18 mouse cellular contexts compared by ENCODE assay signal in genomic region chr11:74489239-74489638, GRCm38 (mm10).
DNase-seq lines count a peak whose midpoint lies in the region; ATAC-seq and TF ChIP-seq lines count a peak whose summit lies in the region.
"Had no signal": no experiment of that assay in that cellular context is flagged by ENCODE, and none has a peak within 500 bp of the region (broad histone marks: within the 10 kb centered on the region; RNA-seq: fewer than 3 reads in every experiment).

No protein-coding gene starts in this region.

- peaks cover 18% of the 10 kb centered on the region for H3K4me1 ChIP-seq in kidney, embryonic 14.5 days (ENCODE audit: control insufficient read depth, insufficient read depth, low read length)
- peaks cover 13% of the 10 kb centered on the region; the same call in 1 of the 2 replicates for H3K4me1 ChIP-seq in stomach, embryonic 15.5 days
- no peaks in the 10 kb centered on the region; the same call in 1 of the 2 replicates for H3K4me1 ChIP-seq in stomach, postnatal 0 days (replicated peaks; ENCODE audit: control insufficient read depth, insufficient read depth)
- peaks cover 14% of the 10 kb centered on the region for H3K4me1 ChIP-seq in intestine, postnatal 0 days (replicated peaks; ENCODE audit: control insufficient read depth, insufficient read depth, low read length)
- H3K4me1 ChIP-seq: embryonic facial prominence, embryonic 13.5 days; forebrain, embryonic 12.5 days had no signal

- H3K4me3 ChIP-seq in kidney, embryonic 14.5 days (ENCODE audit: low read length), result no peak overlapping the region
- no peak overlapping the region for H3K4me3 ChIP-seq in stomach, embryonic 15.5 days (replicated peaks)
- no peak overlapping the region for H3K4me3 ChIP-seq in stomach, postnatal 0 days (ENCODE audit: low read depth, low read length)
- H3K4me3 ChIP-seq in intestine, postnatal 0 days (ENCODE audit: low read depth, low read length), result no peak overlapping the region
- H3K4me3 ChIP-seq: embryonic facial prominence, embryonic 13.5 days; forebrain, embryonic 12.5 days; heart, adult 2 months; heart, embryonic 15.5 days had no signal

- WGBS in kidney, embryonic 14.5 days, result 61% methylated on average over 5 of the region's 5 CpGs
- 50% methylated on average over 5 of the region's 5 CpGs for WGBS in stomach, embryonic 15.5 days
- 44% methylated on average over 5 of the region's 5 CpGs for WGBS in stomach, postnatal 0 days
- 35% methylated on average over 5 of the region's 5 CpGs for WGBS in intestine, postnatal 0 days

- TF ChIP-seq EP300 in stomach, postnatal 0 days (optimal IDR thresholded peaks at IDR 0.05), result no peak

- intact Hi-C loops in left cerebral cortex, postnatal 25 days (cut with DNase I), result no loop called here

- H3K27me3 ChIP-seq in kidney, embryonic 14.5 days (ENCODE audit: control insufficient read depth, insufficient read depth, low read length), result no peaks in the 10 kb centered on the region
- H3K27me3 ChIP-seq in stomach, embryonic 15.5 days (replicated peaks), result no peaks in the 10 kb centered on the region
- H3K27me3 ChIP-seq in stomach, postnatal 0 days (ENCODE audit: control insufficient read depth, insufficient read depth, low read length), result no peaks in the 10 kb centered on the region
- H3K27me3 ChIP-seq in intestine, postnatal 0 days (replicated peaks; ENCODE audit: control insufficient read depth, insufficient read depth, low read length), result no peaks in the 10 kb centered on the region
- H3K27me3 ChIP-seq: embryonic facial prominence, embryonic 13.5 days; forebrain, embryonic 12.5 days; heart, embryonic 15.5 days had no signal

- H3K4me2 ChIP-seq in kidney, embryonic 14.5 days (replicated peaks; ENCODE audit: low read depth, low read length), result no peak overlapping the region
- H3K4me2 ChIP-seq in stomach, embryonic 15.5 days, result no peak overlapping the region
- H3K4me2 ChIP-seq in stomach, postnatal 0 days (replicated peaks; ENCODE audit: low read depth), result no peak overlapping the region
- H3K4me2 ChIP-seq in intestine, postnatal 0 days (replicated peaks; ENCODE audit: low read depth), result no peak overlapping the region
- H3K4me2 ChIP-seq: embryonic facial prominence, embryonic 13.5 days; forebrain, embryonic 12.5 days; heart, embryonic 11.5 days; heart, embryonic 15.5 days had no signal

- H3K9me3 ChIP-seq in kidney, embryonic 14.5 days (ENCODE audit: control insufficient read depth, low read length), result no peaks in the 10 kb centered on the region
- H3K9me3 ChIP-seq in stomach, embryonic 15.5 days, result no peaks in the 10 kb centered on the region
- H3K9me3 ChIP-seq in stomach, postnatal 0 days (ENCODE audit: control insufficient read depth, low read length), result no peaks in the 10 kb centered on the region
- H3K9me3 ChIP-seq in intestine, postnatal 0 days (ENCODE audit: control insufficient read depth), result no peaks in the 10 kb centered on the region
- H3K9me3 ChIP-seq: embryonic facial prominence, embryonic 13.5 days; forebrain, embryonic 12.5 days; heart, embryonic 15.5 days had no signal

- no peaks in the 10 kb centered on the region for H3K36me3 ChIP-seq in kidney, embryonic 14.5 days (ENCODE audit: control insufficient read depth, insufficient read depth, low read length)
- no peaks in the 10 kb centered on the region for H3K36me3 ChIP-seq in stomach, embryonic 15.5 days
- no peaks in the 10 kb centered on the region for H3K36me3 ChIP-seq in stomach, postnatal 0 days (ENCODE audit: control insufficient read depth, insufficient read depth, low read length)
- no peaks in the 10 kb centered on the region; the same call in 1 of the 2 replicates for H3K36me3 ChIP-seq in intestine, postnatal 0 days (ENCODE audit: control insufficient read depth, insufficient read depth)
- H3K36me3 ChIP-seq: embryonic facial prominence, embryonic 13.5 days; forebrain, embryonic 12.5 days; heart, embryonic 15.5 days had no signal

- no peak overlapping the region for H3K9ac ChIP-seq in kidney, embryonic 14.5 days (ENCODE audit: low read depth, low read length)
- H3K9ac ChIP-seq in stomach, embryonic 15.5 days, result no peak overlapping the region
- no peak overlapping the region for H3K9ac ChIP-seq in stomach, postnatal 0 days (ENCODE audit: low read length)
- H3K9ac ChIP-seq in intestine, postnatal 0 days (ENCODE audit: low read depth, low read length), result no peak overlapping the region
- H3K9ac ChIP-seq: embryonic facial prominence, embryonic 13.5 days; forebrain, embryonic 12.5 days; heart, embryonic 15.5 days had no signal

- ATAC-seq in kidney, embryonic 14.5 days (ENCODE audit: low FRiP score, low TSS enrichment), result peak; percentile 38; the same call in 1 of the 2 replicates
- peak; percentile 19; the same call in 1 of the 2 replicates for ATAC-seq in stomach, embryonic 15.5 days (ENCODE audit: insufficient read depth, low FRiP score, low read depth)
- ATAC-seq in stomach, postnatal 0 days (ENCODE audit: low FRiP score, low TSS enrichment), result no peak
- ATAC-seq in intestine, postnatal 0 days, result 0 out of 2 replicates have a peak, but pooled peaks have one; percentile 14
- ATAC-seq: forebrain, embryonic 16.5 days had no signal

- no peak for DNase-seq in kidney, postnatal 10 days
- no peak for DNase-seq in stomach, postnatal 0 days (ENCODE audit: low spot score)
- DNase-seq in yolk sac, embryonic 10.5 days (ENCODE audit: low spot score), result peak; percentile 34
- no peak for DNase-seq in left cerebral cortex, postnatal 25 days (ENCODE audit: low spot score in 2 of 2)
- no peak for DNase-seq in layer of hippocampus, adult 9-10 months (ENCODE audit: low spot score)
- DNase-seq: adrenal gland, adult 2 months; adrenal gland, postnatal 25 days; gastrocnemius, postnatal 14 days; heart, adult 2 months; heart, postnatal 14 days had no signal

- H3K27ac ChIP-seq in kidney, embryonic 14.5 days (ENCODE audit: low read depth, low read length), result no peak overlapping the region
- H3K27ac ChIP-seq in stomach, embryonic 15.5 days, result peak overlapping the region; percentile 5; the same call in 1 of the 2 replicates
- no peak overlapping the region for H3K27ac ChIP-seq in stomach, postnatal 0 days (replicated peaks)
- H3K27ac ChIP-seq in intestine, postnatal 0 days (ENCODE audit: low read depth, low read length), result no peak overlapping the region
- H3K27ac ChIP-seq: embryonic facial prominence, embryonic 13.5 days; forebrain, embryonic 12.5 days; heart, adult 2 months; heart, embryonic 15.5 days had no signal

- TF ChIP-seq CTCF in stomach, postnatal 0 days (IDR thresholded peaks at IDR 0.05; ENCODE audit: low read depth), result no peak
- no peak for TF ChIP-seq CTCF in intestine, postnatal 0 days (IDR thresholded peaks at IDR 0.05; ENCODE audit: low read depth)
